Mouse (Mus musculus) ovary, adult 10 weeks (tissue): ENCODE measurements around the gene Dmrtb1. TPM values are rescaled to one million over a fixed set of nuclear protein-coding genes. Genes with fewer than 3 reads are reported as not detected.

Source experiments
- polyA plus RNA-seq: library from polyadenylated mRNA; stranded (reverse); fragments of 350-450 nt; fragmentation: Illumina TruSeq; extraction: RNeasy Lipid Tissue Mini Kit (QIAGEN cat#74804); gene quantifications from one replicate; pipeline ENCODE4 v1.2.3, GENCODE M21; 2014

Dmrtb1 gene
- polyA plus RNA-seq = not detected

GRCm38 (mm10) chr4:107684130-107684529 lies at the start of gene Dmrtb1:
Dmrtb1 (minus strand) TSS chr4:107684230.

Other genes starting within 250 kb of the Dmrtb1 start
- gene Glis1, start 249.6 kb downstream of the Dmrtb1 start, polyA plus RNA-seq = not detected
- 8.4 TPM for gene Lrp8, start 118.0 kb upstream of the Dmrtb1 start, polyA plus RNA-seq
- gene Magoh, start 195.5 kb upstream of the Dmrtb1 start, polyA plus RNA-seq = 239 TPM
- gene 0610037L13Rik, start 205.6 kb upstream of the Dmrtb1 start, polyA plus RNA-seq = 15.3 TPM
- gene Cpt2, start 239.4 kb upstream of the Dmrtb1 start, polyA plus RNA-seq = 105 TPM